Mouse (Mus musculus): ENCODE measurements around the gene Hoxb9. TPM values are rescaled to one million over a fixed set of nuclear protein-coding genes. Genes with fewer than 3 reads are reported as not detected.
A peak's percentile ranks its signal among the peaks of the same experiment; 100 is the strongest.

Hoxb9 gene
- polyA plus RNA-seq, 1 experiment: 0.14 TPM

DNA sequence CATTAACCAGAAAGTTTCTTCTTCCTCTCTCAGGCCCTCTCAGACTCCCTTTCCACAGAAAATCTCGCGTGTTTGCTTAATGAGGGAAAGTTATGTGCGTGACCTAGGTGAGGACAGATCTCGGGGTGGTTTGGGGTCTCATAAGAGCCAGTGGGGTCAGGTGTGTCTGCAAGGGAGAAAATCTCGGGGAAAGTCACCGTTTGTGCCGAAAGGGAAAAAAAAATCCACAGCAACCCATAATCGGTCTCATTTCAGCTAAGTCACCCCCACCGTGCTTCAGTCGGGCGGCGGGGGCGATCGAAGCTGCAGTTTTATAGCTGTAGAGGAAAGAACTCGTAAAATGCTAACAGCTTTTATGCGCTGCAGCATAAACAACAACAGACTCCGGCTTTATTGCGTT lies 10.1 kb downstream of the Hoxb9 start:
- H3K4me1 ChIP-seq (ENCODE audit: control insufficient read depth, insufficient read depth, insufficient read length, low read length): peaks cover 2% of the 10 kb centered on the region; the same call in 1 of the 2 replicates
- no peak overlapping the region for H3K27ac ChIP-seq (ENCODE audit: insufficient read depth, low read depth, low read length)
- no peaks in the 10 kb centered on the region for H3K36me3 ChIP-seq (ENCODE audit: control insufficient read depth, insufficient read depth, low read length)
- 20% methylated on average over 18 of the region's 18 CpGs for WGBS
- H3K27me3 ChIP-seq (ENCODE audit: control insufficient read depth, insufficient read depth, low read length): peaks cover 92% of the 10 kb centered on the region
- H3K4me3 ChIP-seq (ENCODE audit: low read depth, low read length): no peak overlapping the region
- TF ChIP-seq POLR2A (IDR thresholded peaks at IDR 0.05; ENCODE audit: low read depth, low read length) (no peak), CTCF (IDR thresholded peaks at IDR 0.05; ENCODE audit: extremely low read depth, insufficient read length, insufficient replicate concordance, low read depth, low read length) (no peak)

DNA sequence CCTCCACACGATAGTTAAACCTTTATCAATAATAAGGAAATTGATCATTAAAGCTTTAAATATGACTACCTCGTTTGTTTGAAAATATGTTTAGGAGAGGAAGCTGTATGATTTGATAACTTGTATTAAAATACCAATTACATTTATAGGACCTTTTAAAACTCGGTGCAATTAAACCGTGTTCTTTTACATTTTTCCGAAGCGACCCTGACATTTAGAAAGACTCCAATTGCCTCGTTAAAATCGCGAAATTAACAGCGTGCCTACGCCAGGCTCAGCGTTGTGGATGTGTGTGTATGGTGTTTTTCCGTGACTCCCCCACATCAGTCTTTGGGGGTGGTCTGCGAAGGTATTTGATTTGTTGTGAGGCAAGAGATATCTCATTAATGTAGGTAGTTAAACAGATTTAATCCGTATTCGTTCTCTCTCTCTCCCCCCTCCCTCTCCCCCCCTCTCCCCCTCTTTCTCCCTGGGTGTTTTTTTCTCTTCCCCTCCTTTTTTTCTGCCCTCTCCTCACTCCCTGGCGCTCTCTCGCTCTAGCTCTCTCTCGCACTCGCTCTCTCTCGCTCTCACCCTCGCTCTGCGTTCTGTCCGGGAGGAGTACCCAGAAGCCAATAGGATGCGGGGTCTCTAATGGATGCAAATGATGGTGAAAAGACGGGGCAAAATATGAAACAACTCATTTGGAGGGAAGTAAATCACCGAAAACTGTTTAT lies 10.8 kb downstream of the Hoxb9 start, which contains the start of gene Hoxb8:
Gene Hoxb8, plus strand, starts transcription at position 51 of the 716 bp plus-strand sequence.
- Histone ChIP-seq H3K4me3 (ENCODE audit: low read depth, low read length) (peak within 1 kb of the TSS; percentile 24; the same call in 1 of the 2 replicates), H3K27ac (ENCODE audit: insufficient read depth, low read depth, low read length) (no peak within 1 kb of the TSS), H3K36me3 (ENCODE audit: control insufficient read depth, insufficient read depth, low read length) (no peaks in the 10 kb centered on the region), H3K27me3 (ENCODE audit: control insufficient read depth, insufficient read depth, low read length) (peaks cover 92% of the 10 kb centered on the region), H3K4me1 (ENCODE audit: control insufficient read depth, insufficient read depth, insufficient read length, low read length) (peaks cover 2% of the 10 kb centered on the region; the same call in 1 of the 2 replicates)
- 7% methylated on average over 27 of the region's 27 CpGs for WGBS
- TF ChIP-seq POLR2A (IDR thresholded peaks at IDR 0.05; ENCODE audit: low read depth, low read length) (no peak), CTCF (IDR thresholded peaks at IDR 0.05; ENCODE audit: extremely low read depth, insufficient read length, insufficient replicate concordance, low read depth, low read length) (no peak)

DNA sequence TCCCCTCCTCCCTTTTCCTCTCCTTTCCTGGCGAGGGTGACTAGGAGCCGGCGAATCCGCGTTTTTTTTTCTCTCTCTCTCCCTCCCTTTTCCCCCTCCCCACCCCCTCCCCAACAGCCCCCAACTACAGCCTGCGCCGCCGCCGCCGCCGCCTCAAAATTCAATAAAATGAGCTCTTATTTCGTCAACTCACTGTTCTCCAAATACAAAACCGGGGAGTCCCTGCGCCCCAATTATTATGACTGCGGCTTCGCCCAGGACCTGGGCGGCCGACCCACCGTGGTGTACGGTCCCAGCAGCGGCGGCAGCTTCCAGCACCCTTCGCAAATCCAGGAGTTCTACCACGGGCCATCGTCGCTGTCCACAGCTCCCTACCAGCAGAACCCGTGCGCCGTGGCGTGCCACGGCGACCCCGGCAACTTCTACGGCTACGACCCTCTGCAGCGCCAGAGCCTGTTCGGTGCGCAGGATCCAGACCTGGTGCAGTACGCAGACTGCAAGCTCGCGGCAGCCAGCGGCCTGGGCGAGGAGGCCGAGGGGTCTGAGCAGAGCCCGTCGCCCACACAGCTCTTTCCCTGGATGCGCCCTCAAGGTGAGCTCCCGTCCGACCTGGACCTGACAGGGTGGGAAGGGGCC lies 11.7 kb downstream of the Hoxb9 start:
- no peaks in the 10 kb centered on the region for H3K36me3 ChIP-seq (ENCODE audit: control insufficient read depth, insufficient read depth, low read length)
- no peak overlapping the region for H3K27ac ChIP-seq (ENCODE audit: insufficient read depth, low read depth, low read length)
- H3K4me1 ChIP-seq (ENCODE audit: control insufficient read depth, insufficient read depth, insufficient read length, low read length): peaks cover 2% of the 10 kb centered on the region; the same call in 1 of the 2 replicates
- TF ChIP-seq CTCF (IDR thresholded peaks at IDR 0.05; ENCODE audit: extremely low read depth, insufficient read length, insufficient replicate concordance, low read depth, low read length) (no peak), POLR2A (IDR thresholded peaks at IDR 0.05; ENCODE audit: low read depth, low read length) (no peak)
- H3K4me3 ChIP-seq (ENCODE audit: low read depth, low read length): peak overlapping the region; percentile 51
- WGBS: 3% methylated on average over 49 of the region's 49 CpGs
- peaks cover 93% of the 10 kb centered on the region for H3K27me3 ChIP-seq (ENCODE audit: control insufficient read depth, insufficient read depth, low read length)

DNA sequence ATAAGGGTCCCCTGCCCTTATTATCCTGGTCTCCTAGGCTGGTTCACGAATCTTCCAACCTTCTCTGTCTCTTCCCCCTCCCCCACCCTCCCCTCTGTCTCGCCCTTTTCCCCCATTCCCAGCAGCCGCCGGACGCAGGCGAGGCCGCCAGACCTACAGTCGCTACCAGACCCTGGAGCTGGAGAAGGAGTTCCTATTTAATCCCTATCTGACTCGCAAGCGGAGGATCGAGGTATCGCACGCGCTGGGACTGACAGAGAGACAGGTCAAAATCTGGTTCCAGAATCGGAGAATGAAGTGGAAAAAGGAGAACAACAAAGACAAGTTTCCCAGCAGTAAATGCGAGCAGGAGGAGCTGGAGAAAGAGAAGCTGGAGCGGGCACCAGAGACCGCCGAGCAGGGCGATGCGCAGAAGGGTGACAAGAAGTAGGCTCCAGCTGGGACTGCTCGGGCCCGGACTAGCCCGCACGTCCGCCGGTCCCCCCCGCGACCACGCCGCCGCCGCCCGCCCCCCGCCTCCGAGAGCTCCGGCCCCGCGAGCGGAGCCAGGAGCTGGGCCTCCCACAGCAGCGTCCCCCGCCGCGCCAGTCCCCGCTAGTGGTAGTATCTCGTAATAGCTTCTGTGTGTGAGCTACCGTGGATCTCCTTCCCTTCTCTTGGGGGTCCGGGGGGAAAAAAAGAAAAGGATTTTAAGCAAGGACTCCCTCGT lies 12.9 kb downstream of the Hoxb9 start:
- 3% methylated on average over 47 of the region's 49 CpGs for WGBS
- Histone ChIP-seq H3K27ac (ENCODE audit: insufficient read depth, low read depth, low read length) (peak overlapping the region; percentile 57), H3K27me3 (ENCODE audit: control insufficient read depth, insufficient read depth, low read length) (peaks cover 87% of the 10 kb centered on the region), H3K4me3 (ENCODE audit: low read depth, low read length) (peak overlapping the region; percentile 51), H3K4me1 (ENCODE audit: control insufficient read depth, insufficient read depth, insufficient read length, low read length) (no peaks in the 10 kb centered on the region; the same call in 1 of the 2 replicates), H3K36me3 (ENCODE audit: control insufficient read depth, insufficient read depth, low read length) (no peaks in the 10 kb centered on the region)
- TF ChIP-seq POLR2A (IDR thresholded peaks at IDR 0.05; ENCODE audit: low read depth, low read length) (0 out of 2 replicates have a peak, but pooled peaks have one; percentile 8), CTCF (IDR thresholded peaks at IDR 0.05; ENCODE audit: extremely low read depth, insufficient read length, insufficient replicate concordance, low read depth, low read length) (peak; percentile 5; the same call in 1 of the 2 replicates)

DNA sequence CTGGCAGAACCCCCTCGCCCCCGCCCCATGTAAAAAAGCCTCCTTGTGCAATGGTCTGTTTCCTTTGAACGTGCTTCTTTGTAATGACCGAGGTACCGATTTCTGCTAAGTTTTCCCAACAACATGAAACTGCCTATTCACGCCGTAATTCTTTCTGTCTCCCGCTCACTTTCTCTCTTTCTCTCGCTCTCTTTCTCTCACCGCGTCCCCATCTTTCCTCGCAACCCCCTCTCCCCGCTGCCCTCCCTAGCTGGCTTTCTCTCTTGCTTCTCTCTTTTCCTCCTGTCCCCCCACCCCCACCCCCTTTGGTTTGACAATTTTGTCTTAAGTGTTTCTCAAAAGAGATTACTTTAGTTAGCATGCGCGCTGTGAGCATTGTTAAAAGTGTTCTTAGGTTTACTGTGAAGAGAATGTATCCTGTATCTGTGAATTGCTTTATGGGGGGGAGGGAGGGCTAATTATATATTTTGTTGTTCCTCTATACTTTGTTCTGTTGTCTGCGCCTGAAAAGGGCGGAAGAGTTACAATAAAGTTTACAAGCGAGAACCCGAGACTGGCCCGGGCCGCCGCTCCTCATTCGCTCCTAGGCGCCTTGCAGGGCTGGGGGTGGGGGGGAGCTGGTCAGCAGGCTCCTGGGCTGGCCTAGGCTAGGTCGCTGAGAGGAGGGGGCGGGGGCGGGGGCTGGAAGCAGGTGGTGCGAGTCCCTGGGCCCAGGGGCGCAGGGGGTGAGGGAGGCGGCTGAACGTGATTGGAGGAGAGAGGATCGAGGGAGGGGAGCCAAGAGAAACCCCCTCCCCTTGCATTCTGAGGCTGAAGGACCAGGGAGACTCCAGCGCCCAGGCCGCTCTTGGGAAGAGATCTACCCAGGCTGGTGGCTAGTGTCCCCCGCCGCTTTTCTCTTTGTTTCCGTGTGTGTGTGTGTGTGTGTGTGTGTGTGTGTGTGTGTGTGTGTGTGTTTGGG lies 13.8 kb downstream of the Hoxb9 start:
- peaks cover 81% of the 10 kb centered on the region for H3K27me3 ChIP-seq (ENCODE audit: control insufficient read depth, insufficient read depth, low read length)
- no peaks in the 10 kb centered on the region for H3K36me3 ChIP-seq (ENCODE audit: control insufficient read depth, insufficient read depth, low read length)
- TF ChIP-seq POLR2A (IDR thresholded peaks at IDR 0.05; ENCODE audit: low read depth, low read length) (no peak), CTCF (IDR thresholded peaks at IDR 0.05; ENCODE audit: extremely low read depth, insufficient read length, insufficient replicate concordance, low read depth, low read length) (no peak)
- peak overlapping the region; percentile 62 for H3K4me3 ChIP-seq (ENCODE audit: low read depth, low read length)
- WGBS: 8% methylated on average over 37 of the region's 37 CpGs
- H3K4me1 ChIP-seq (ENCODE audit: control insufficient read depth, insufficient read depth, insufficient read length, low read length): no peaks in the 10 kb centered on the region; the same call in 1 of the 2 replicates
- peak overlapping the region; percentile 57 for H3K27ac ChIP-seq (ENCODE audit: insufficient read depth, low read depth, low read length)
